Mouse (Mus musculus): Measurements from ENCODE around the gene Magi3. TPM values are rescaled to one million over a fixed set of nuclear protein-coding genes. Genes with fewer than 3 reads are reported as not detected.

The Magi3 gene
- total RNA-seq (2021) = 10 to 100 TPM; 28.8 to 29.9 TPM

DNA sequence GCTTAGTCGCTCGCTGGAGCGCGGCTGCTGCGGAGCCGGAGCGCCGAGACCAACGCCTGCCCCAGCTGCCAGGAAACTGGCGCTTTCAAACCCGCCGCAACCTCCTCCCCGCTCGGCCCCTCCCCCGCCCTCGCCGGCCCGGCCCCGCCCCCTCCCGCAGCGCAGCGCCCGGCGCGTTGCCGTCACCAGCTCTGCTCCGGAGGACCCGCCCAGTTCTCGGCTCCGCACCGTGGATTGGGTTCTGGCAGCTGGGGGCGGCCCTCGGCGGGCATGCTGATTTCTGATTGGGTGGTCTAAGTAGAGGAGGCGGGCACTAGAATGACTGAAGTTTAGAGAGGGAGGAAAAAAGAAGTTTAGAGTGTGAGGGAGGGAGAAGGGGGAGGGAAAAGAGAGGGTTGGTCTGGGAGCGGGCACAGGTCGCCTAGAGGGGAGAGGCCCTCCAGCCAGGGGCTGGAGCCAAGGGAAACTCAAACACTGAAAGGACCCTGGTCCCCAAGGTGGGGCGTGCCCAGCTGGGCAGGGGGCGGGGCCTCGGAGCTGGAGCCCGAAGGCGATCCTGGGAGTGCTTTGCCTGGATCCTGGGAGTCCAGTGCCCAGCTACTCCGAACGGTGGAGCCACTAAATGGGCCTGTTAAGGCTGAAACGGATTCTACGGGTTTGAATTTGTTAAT is at the start of gene Magi3:
Gene Magi3 (minus strand): TSS at position 80 of the 671 bp plus-strand sequence.
- peak; percentile 81 to 85 for DNase-seq (ENCODE audit: extremely low spot score in 1 of 2, low spot score in 1 of 2)

- no peak for DNase-seq (ENCODE audit: extremely low spot score in 1 of 2, low spot score in 1 of 2)
Measured at GRCm38 (mm10) chr3:104264530-104265145, 44.5 kb upstream of the Magi3 start.

- no peak for DNase-seq (ENCODE audit: extremely low spot score in 1 of 2, low spot score in 1 of 2)
Measured at GRCm38 (mm10) chr3:104260221-104260620, 40.0 kb upstream of the Magi3 start.

- DNase-seq (ENCODE audit: extremely low spot score in 1 of 2, low spot score in 1 of 2) = no peak
Measured at GRCm38 (mm10) chr3:104259168-104259567, 39.0 kb upstream of the Magi3 start.

DNA sequence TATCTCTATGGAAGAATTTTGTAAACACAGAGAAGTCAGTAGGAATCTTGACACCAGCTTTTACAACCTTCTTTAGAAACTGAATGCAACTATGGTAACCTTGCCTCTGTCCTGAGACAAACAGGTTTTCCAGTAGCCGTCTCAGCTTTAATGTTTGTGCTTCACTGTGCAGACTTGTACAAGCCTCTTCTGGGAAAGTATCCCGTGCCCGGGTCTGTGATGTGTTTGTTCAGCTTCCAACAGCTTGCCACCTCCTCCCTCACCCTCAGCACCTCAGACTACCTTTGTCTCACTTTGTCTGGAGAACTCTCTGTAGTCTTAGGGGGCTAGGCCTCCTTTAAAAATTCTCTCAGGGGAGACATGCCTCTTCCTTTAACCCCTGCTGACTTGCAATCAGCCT is 36.9 kb upstream of the Magi3 start:
- DNase-seq (ENCODE audit: extremely low spot score in 1 of 2, low spot score in 1 of 2) = no peak

DNA sequence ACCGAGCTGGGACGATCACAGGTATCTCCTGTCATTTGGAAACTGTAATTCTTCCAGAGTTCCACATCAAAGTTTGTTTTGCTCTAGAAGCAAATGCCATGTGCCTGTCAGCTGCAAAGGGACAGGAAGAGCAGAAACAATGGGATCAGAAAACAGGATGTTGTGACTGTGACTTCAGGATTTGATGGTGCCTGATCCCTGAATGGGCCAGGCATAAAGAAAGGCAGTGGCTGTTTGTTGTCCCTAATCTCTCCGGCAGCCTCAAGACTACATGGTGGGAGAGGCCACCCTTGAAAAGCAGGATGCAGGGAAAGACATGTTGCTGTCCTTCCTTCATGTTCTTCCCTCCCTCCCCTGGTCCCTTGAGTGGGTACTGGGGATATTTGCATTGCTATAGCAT is 33.6 kb upstream of the Magi3 start:
- no peak for DNase-seq (ENCODE audit: extremely low spot score in 1 of 2, low spot score in 1 of 2)

- no peak for DNase-seq (ENCODE audit: extremely low spot score in 1 of 2, low spot score in 1 of 2)
Measured at GRCm38 (mm10) chr3:104247850-104248249, 27.7 kb upstream of the Magi3 start.

- no peak for DNase-seq (ENCODE audit: extremely low spot score in 1 of 2, low spot score in 1 of 2)
Measured at GRCm38 (mm10) chr3:104247057-104247456, 26.9 kb upstream of the Magi3 start.

DNA sequence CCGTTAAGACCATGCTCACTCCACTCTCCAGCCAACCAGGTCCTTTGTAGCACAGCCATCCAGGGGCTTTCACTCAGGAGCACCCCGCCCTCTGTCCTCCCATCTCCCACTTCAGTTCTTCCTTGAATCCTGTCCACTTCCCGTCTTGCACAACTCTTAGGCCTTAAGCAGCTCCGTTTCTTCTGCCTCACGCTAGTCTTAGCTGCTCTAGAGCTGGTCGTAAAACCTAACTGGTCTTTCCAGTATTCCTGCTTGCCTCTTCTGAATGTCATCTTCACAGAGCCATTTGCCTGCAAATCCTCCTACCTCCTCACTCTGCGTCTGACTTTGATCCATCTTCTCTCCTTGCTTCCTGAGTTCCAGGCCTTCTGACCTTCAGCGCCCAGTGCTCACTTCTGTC is 24.2 kb upstream of the Magi3 start:
- DNase-seq (ENCODE audit: extremely low spot score in 1 of 2, low spot score in 1 of 2) = no peak

- DNase-seq (ENCODE audit: extremely low spot score in 1 of 2, low spot score in 1 of 2) = no peak
Measured at GRCm38 (mm10) chr3:104243972-104244371, 23.8 kb upstream of the Magi3 start.

DNA sequence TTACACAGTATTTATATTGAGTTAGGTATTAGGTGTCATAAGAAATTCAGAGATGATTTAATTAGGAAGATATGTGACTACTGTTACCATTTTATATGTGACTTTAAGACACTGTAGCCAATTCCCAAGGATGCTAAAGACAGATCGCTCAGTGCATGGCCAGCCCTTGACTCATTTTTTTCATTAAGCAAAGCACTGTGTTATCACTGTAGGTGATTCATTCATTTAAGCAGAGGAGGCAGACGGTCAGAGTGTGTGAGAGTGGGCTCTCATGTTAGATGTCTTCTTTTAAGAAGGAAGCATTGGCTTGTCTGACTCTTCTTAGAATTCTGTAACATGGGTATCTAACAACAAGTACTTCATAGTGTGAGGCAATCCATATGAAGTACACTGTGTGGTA is 19.6 kb upstream of the Magi3 start:
- DNase-seq (ENCODE audit: extremely low spot score in 1 of 2, low spot score in 1 of 2) = no peak

DNA sequence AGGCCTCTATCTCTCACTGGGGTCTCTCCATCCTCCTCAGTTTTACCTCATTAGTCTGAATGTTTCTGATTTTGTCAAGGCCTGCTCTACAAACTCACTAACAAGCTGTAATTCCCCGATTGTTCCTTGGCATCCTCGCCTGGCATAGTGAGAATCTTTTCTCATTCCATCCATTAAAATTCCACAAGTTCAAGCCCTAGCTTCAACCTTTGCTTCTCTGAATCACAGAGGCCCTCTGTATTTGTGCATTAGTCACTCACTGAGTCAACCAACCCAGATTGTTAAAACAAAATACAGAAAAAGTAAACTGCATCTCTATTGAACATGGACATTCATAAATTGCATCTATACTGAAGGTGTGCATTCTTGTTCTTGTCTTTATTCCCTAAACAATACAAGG is 19.2 kb upstream of the Magi3 start:
- no peak for DNase-seq (ENCODE audit: extremely low spot score in 1 of 2, low spot score in 1 of 2)

GRCm38 (mm10) chr3:104237846-104238440 is 17.8 kb upstream of the Magi3 start:
- no peak for DNase-seq (ENCODE audit: extremely low spot score in 1 of 2, low spot score in 1 of 2)

- no peak for DNase-seq (ENCODE audit: extremely low spot score in 1 of 2, low spot score in 1 of 2)
Measured at GRCm38 (mm10) chr3:104236029-104236428, 15.9 kb upstream of the Magi3 start.

GRCm38 (mm10) chr3:104235099-104235498 is 14.9 kb upstream of the Magi3 start:
- no peak for DNase-seq (ENCODE audit: extremely low spot score in 1 of 2, low spot score in 1 of 2)

GRCm38 (mm10) chr3:104233366-104234312 is 13.5 kb upstream of the Magi3 start:
- no peak for DNase-seq (ENCODE audit: extremely low spot score in 1 of 2, low spot score in 1 of 2)

- no peak for DNase-seq (ENCODE audit: extremely low spot score in 1 of 2, low spot score in 1 of 2)
Measured at GRCm38 (mm10) chr3:104227438-104228111, 7.4 kb upstream of the Magi3 start.

DNA sequence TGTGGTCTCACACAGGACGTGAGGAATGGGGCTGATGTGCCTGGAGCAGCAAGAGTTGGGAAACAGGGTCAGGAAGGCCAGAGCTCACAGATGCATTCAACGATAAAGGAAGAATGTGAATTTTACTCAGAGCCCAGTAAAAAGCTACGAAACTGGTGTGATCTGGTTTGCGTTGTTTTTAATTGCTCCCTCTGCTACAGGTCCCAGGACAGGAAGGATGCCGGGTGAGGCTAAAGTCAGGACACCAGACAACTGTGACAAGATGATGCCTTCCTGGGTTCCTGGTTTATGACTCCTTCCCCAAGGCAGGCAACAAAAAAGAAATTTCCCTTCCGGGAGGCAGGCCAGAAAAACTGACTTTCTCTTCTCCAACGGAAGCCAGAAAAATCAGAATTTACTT is 6.6 kb upstream of the Magi3 start:
- no peak for DNase-seq (ENCODE audit: extremely low spot score in 1 of 2, low spot score in 1 of 2)

- no peak for DNase-seq (ENCODE audit: extremely low spot score in 1 of 2, low spot score in 1 of 2)
Measured at GRCm38 (mm10) chr3:104221156-104221555, 982 bp upstream of the Magi3 start.

Measured in layer of hippocampus, postnatal 25 days (tissue).